Mouse (Mus musculus): ENCODE measurements around the gene Il10rb. TPM values are rescaled to one million over a fixed set of nuclear protein-coding genes. Genes with fewer than 3 reads are reported as not detected.

The Il10rb gene
- polyA plus RNA-seq, 1 experiment: 14.1 TPM

DNA sequence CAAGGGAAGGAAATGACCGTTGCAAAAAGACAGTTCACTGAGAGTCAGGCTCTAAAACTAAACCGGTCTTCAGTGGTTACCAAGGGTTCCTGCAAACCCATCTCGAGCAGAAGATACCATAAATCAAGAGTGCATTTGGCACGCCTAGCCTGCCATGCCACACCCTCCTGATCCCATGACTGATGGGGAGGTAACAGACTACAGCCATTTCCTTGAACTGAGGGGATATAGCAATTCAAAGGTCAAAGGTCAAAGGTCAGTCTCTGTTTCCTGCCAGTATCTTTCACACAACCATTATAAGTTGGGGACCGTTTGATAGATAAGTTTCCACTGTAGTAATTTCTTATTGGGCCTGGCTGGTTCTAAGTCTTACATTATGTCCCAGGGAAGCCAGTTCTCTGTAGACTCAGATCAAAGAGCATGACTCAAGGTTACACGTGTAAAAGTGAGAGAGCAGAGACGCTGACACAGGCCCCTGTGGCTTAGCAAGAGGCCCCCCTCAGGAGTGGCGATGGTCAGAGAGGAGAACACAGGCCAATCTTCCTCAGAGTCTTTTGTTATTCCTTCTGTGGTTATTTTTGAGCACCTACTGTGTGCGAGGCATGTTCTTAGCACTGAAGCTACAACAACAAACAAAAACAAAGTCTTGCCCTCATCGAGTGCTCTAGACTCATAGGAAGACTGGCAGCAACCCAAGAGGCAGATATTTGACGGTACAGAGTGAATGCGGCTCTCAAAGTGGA lies 7.3 kb downstream of the Il10rb start:
- no peaks in the 10 kb centered on the region for H3K79me3 ChIP-seq (ENCODE audit: low read depth)
- no peak overlapping the region for H3ac ChIP-seq (ENCODE audit: control insufficient read depth, insufficient read length, low read depth)
- peaks cover 9% of the 10 kb centered on the region for H3K36me3 ChIP-seq (ENCODE audit: control insufficient read depth, insufficient read depth)
- H3K79me2 ChIP-seq (ENCODE audit: control insufficient read depth, insufficient read depth): no peaks in the 10 kb centered on the region
- TF ChIP-seq CEBPB (IDR thresholded peaks at IDR 0.05; ENCODE audit: low read depth): no peak
- TF ChIP-seq MYOD1 (IDR thresholded peaks at IDR 0.05; ENCODE audit: control insufficient read depth, insufficient read length, low read depth): no peak
- no peak for TF ChIP-seq FOSL1 (IDR thresholded peaks at IDR 0.05; ENCODE audit: insufficient read depth, low read length, poor library complexity, severe bottlenecking)
- no peak for TF ChIP-seq CTCF (IDR thresholded peaks at IDR 0.05; ENCODE audit: control insufficient read depth, insufficient read depth, insufficient read length)
- TF ChIP-seq USF1 (IDR thresholded peaks at IDR 0.05; ENCODE audit: low read depth): no peak
- TF ChIP-seq MAX (IDR thresholded peaks at IDR 0.05): no peak
- TF ChIP-seq MYOG (IDR thresholded peaks at IDR 0.05; ENCODE audit: control insufficient read depth, extremely low read depth, insufficient read length): no peak
- H3K27me3 ChIP-seq (ENCODE audit: control insufficient read depth, insufficient read depth, insufficient read length): no peaks in the 10 kb centered on the region
- H3K4me3 ChIP-seq (ENCODE audit: insufficient read depth, poor library complexity, severe bottlenecking): no peak overlapping the region

GRCm38 (mm10) chr16:91415391-91416189 lies 9.6 kb downstream of the Il10rb start:
- Histone ChIP-seq H3K4me3 (ENCODE audit: insufficient read depth, poor library complexity, severe bottlenecking) (no peak overlapping the region), H3K79me2 (ENCODE audit: control insufficient read depth, insufficient read depth) (no peaks in the 10 kb centered on the region), H3K79me3 (ENCODE audit: low read depth) (no peaks in the 10 kb centered on the region), H3K36me3 (ENCODE audit: control insufficient read depth, insufficient read depth) (peaks cover 17% of the 10 kb centered on the region), H3K27me3 (ENCODE audit: control insufficient read depth, insufficient read depth, insufficient read length) (no peaks in the 10 kb centered on the region), H3ac (ENCODE audit: control insufficient read depth, insufficient read length, low read depth) (no peak overlapping the region)
- TF ChIP-seq CEBPB (IDR thresholded peaks at IDR 0.05; ENCODE audit: low read depth) (no peak), MAX (IDR thresholded peaks at IDR 0.05) (no peak), CTCF (IDR thresholded peaks at IDR 0.05; ENCODE audit: control insufficient read depth, insufficient read depth, insufficient read length) (no peak), FOSL1 (IDR thresholded peaks at IDR 0.05; ENCODE audit: insufficient read depth, low read length, poor library complexity, severe bottlenecking) (no peak), MYOD1 (IDR thresholded peaks at IDR 0.05; ENCODE audit: control insufficient read depth, insufficient read length, low read depth) (no peak), USF1 (IDR thresholded peaks at IDR 0.05; ENCODE audit: low read depth) (no peak), MYOG (IDR thresholded peaks at IDR 0.05; ENCODE audit: control insufficient read depth, extremely low read depth, insufficient read length) (no peak)

DNA sequence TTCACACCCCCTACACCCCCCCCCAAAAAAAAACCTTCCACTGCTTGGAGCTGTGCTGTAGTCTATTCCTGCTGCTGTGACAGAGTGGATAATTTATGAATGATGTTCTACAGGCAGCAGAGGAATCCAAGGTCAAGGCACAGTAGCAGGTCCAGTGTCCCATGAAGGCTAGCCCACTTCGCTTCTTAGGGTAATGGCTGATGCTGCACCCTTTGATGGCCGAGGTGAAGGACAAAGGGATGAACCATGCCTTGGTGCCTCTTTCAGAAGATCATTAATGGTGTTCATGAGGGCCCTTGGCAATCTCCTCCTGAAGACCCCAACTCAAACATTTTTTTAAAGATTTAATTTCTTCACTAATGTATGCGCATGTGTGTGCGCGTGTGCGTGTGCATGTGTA lies 10.4 kb downstream of the Il10rb start:
- no peak overlapping the region for H3K4me3 ChIP-seq (ENCODE audit: insufficient read depth, poor library complexity, severe bottlenecking)
- H3ac ChIP-seq (ENCODE audit: control insufficient read depth, insufficient read length, low read depth): no peak overlapping the region
- no peaks in the 10 kb centered on the region for H3K79me3 ChIP-seq (ENCODE audit: low read depth)
- TF ChIP-seq CTCF (IDR thresholded peaks at IDR 0.05; ENCODE audit: control insufficient read depth, insufficient read depth, insufficient read length) (no peak), CEBPB (IDR thresholded peaks at IDR 0.05; ENCODE audit: low read depth) (no peak), MYOD1 (IDR thresholded peaks at IDR 0.05; ENCODE audit: control insufficient read depth, insufficient read length, low read depth) (no peak), MAX (IDR thresholded peaks at IDR 0.05) (no peak), USF1 (IDR thresholded peaks at IDR 0.05; ENCODE audit: low read depth) (no peak), FOSL1 (IDR thresholded peaks at IDR 0.05; ENCODE audit: insufficient read depth, low read length, poor library complexity, severe bottlenecking) (no peak), MYOG (IDR thresholded peaks at IDR 0.05; ENCODE audit: control insufficient read depth, extremely low read depth, insufficient read length) (no peak)
- H3K36me3 ChIP-seq (ENCODE audit: control insufficient read depth, insufficient read depth): peaks cover 19% of the 10 kb centered on the region
- no peaks in the 10 kb centered on the region for H3K27me3 ChIP-seq (ENCODE audit: control insufficient read depth, insufficient read depth, insufficient read length)
- H3K79me2 ChIP-seq (ENCODE audit: control insufficient read depth, insufficient read depth): no peaks in the 10 kb centered on the region

DNA sequence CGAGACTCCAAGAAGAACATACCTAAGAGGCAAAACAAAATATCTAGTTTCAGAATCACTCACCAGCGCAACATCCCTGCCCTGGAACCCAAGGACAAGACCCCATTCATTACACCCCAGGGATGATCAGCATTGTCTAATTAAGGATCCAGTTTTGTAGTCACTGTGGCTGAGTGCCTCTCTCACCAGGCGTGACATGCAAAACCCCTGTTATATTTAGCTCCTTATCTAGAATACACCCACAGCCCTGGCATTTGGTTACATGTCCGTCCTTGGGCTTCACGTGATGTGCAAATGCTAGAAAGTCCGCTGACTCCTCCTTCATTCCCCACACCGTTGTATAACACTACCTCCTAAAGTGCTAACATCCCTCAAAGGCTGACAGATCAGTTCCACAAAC lies 11.0 kb downstream of the Il10rb start:
- H3K36me3 ChIP-seq (ENCODE audit: control insufficient read depth, insufficient read depth): peaks cover 23% of the 10 kb centered on the region
- H3ac ChIP-seq (ENCODE audit: control insufficient read depth, insufficient read length, low read depth): no peak overlapping the region
- H3K79me2 ChIP-seq (ENCODE audit: control insufficient read depth, insufficient read depth): no peaks in the 10 kb centered on the region
- TF ChIP-seq MAX (IDR thresholded peaks at IDR 0.05): no peak
- no peak for TF ChIP-seq MYOD1 (IDR thresholded peaks at IDR 0.05; ENCODE audit: control insufficient read depth, insufficient read length, low read depth)
- no peak for TF ChIP-seq CEBPB (IDR thresholded peaks at IDR 0.05; ENCODE audit: low read depth)
- TF ChIP-seq CTCF (IDR thresholded peaks at IDR 0.05; ENCODE audit: control insufficient read depth, insufficient read depth, insufficient read length): no peak
- TF ChIP-seq FOSL1 (IDR thresholded peaks at IDR 0.05; ENCODE audit: insufficient read depth, low read length, poor library complexity, severe bottlenecking): no peak
- TF ChIP-seq MYOG (IDR thresholded peaks at IDR 0.05; ENCODE audit: control insufficient read depth, extremely low read depth, insufficient read length): no peak
- no peak for TF ChIP-seq USF1 (IDR thresholded peaks at IDR 0.05; ENCODE audit: low read depth)
- no peak overlapping the region for H3K4me3 ChIP-seq (ENCODE audit: insufficient read depth, poor library complexity, severe bottlenecking)
- H3K79me3 ChIP-seq (ENCODE audit: low read depth): no peaks in the 10 kb centered on the region
- no peaks in the 10 kb centered on the region for H3K27me3 ChIP-seq (ENCODE audit: control insufficient read depth, insufficient read depth, insufficient read length)

DNA sequence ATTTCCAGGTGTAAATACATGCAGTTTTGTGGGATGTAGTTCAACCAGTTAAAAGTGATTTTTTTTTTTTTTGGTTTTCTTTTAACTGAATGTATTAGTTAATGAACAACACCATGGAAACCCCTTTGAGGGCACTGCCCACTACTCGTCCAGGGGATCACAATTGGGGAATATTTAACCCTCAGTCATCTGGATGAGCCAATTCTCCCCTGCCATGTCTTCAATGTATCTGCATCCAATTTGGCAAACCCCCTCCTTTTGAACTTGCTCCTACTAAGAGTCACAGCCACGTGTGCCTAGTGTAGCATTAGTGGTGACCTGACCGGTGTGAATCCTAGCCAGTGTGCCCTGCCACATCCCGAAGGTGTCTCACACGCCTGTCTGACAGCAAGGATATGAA lies 12.6 kb downstream of the Il10rb start:
- Histone ChIP-seq H3K27me3 (ENCODE audit: control insufficient read depth, insufficient read depth, insufficient read length) (no peaks in the 10 kb centered on the region), H3K79me2 (ENCODE audit: control insufficient read depth, insufficient read depth) (no peaks in the 10 kb centered on the region), H3K4me3 (ENCODE audit: insufficient read depth, poor library complexity, severe bottlenecking) (no peak overlapping the region), H3ac (ENCODE audit: control insufficient read depth, insufficient read length, low read depth) (no peak overlapping the region), H3K79me3 (ENCODE audit: low read depth) (no peaks in the 10 kb centered on the region), H3K36me3 (ENCODE audit: control insufficient read depth, insufficient read depth) (peaks cover 24% of the 10 kb centered on the region)
- TF ChIP-seq MAX (IDR thresholded peaks at IDR 0.05) (no peak), USF1 (IDR thresholded peaks at IDR 0.05; ENCODE audit: low read depth) (no peak), FOSL1 (IDR thresholded peaks at IDR 0.05; ENCODE audit: insufficient read depth, low read length, poor library complexity, severe bottlenecking) (no peak), CEBPB (IDR thresholded peaks at IDR 0.05; ENCODE audit: low read depth) (no peak), MYOD1 (IDR thresholded peaks at IDR 0.05; ENCODE audit: control insufficient read depth, insufficient read length, low read depth) (no peak), CTCF (IDR thresholded peaks at IDR 0.05; ENCODE audit: control insufficient read depth, insufficient read depth, insufficient read length) (no peak), MYOG (IDR thresholded peaks at IDR 0.05; ENCODE audit: control insufficient read depth, extremely low read depth, insufficient read length) (no peak)

All from C2C12 (cell line).